Mouse (Mus musculus) cerebellum, adult 2 months (tissue): ENCODE measurements at regions not wholly inside any gene's neighbourhood (a gene's known extent, or its start where the extent isn't known, plus 50 kb on each side); places are given as distances from the start of the nearest gene placed in this dataset.

Experiments
- CTCF ChIP-seq: fragments of 200-500 bp; IDR thresholded peaks from 2 replicates; pipeline ENCODE4 v1.5.1; 2011; ENCODE audit warnings: low read depth, mild to moderate bottlenecking, control low read depth, low read length, moderate library complexity, borderline replicate concordance; ENCODE audit not compliant: insufficient read depth
- POLR2A ChIP-seq: fragments of 200-500 bp; IDR thresholded peaks from 2 replicates; pipeline ENCODE4 v1.6.1; 2011; ENCODE audit warnings: low read length, control low read depth, borderline replicate concordance; ENCODE audit not compliant: insufficient read depth

DNA sequence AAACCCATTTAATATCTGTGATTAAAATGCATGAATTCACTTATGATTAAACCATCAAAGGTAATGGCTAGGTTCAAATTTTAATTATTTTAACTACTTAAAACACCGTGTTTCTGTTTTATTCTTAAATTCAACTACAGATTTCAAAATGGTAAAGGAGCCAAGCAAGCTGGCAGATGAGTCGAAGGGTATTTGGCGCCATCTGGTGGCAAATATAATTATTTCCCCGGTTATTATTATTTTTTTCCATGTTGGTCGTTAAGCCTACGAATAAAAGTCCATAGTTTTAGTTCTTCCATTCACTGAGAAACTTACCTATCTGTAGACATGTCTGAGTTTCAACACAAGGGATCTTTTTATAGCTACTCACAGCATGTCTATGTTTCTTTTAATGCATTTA is 510.7 kb upstream of the Pcdh20 start:
- TF ChIP-seq CTCF: no peak; the same call in 1 of the 2 replicates
- TF ChIP-seq POLR2A: no peak
